Mouse (Mus musculus): ENCODE measurements at regions not wholly inside any gene's neighbourhood (a gene's known extent, or its start where the extent isn't known, plus 50 kb on each side); places are given as distances from the start of the nearest gene placed in this dataset.
"Not testable (repeated sequence)": the region's sequence is repeated elsewhere in the genome, so short reads cannot be mapped to it uniquely, and the experiment has no call there.

DNA sequence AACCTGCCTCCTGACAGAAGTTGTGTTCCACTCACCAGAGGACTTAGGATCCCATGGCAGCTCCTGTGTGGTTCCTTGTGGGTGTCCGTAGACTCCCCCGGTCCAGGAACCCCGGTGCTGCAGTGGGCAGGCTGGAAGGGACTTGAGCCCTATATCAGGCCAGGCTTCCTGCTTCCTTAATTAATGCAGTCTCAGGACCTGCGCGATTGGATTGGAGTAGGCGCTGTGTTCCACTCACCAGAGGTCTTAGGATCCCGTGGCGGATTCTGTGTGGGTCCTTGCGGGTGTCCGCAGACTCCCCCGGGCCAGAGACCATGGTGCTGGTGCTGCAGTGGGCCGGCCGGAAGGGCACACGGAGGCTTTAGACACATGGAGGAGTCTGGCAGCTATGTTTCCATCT is 288.7 kb downstream of the Fut8 start:
- not testable (repeated sequence) for H3K4me1 ChIP-seq (replicated peaks; ENCODE audit: control insufficient read depth, insufficient read depth, low read length); H3K36me3 ChIP-seq (ENCODE audit: control insufficient read depth, insufficient read depth, low read length); DNase-seq; H3K27me3 ChIP-seq (ENCODE audit: control insufficient read depth, insufficient read depth, low read length); H3K4me3 ChIP-seq (ENCODE audit: control insufficient read depth, insufficient read depth, low read length); H3K27ac ChIP-seq (ENCODE audit: control insufficient read depth, insufficient read depth, low read length)
- WGBS: 95% methylated on average over 14 of the region's 14 CpGs

DNA sequence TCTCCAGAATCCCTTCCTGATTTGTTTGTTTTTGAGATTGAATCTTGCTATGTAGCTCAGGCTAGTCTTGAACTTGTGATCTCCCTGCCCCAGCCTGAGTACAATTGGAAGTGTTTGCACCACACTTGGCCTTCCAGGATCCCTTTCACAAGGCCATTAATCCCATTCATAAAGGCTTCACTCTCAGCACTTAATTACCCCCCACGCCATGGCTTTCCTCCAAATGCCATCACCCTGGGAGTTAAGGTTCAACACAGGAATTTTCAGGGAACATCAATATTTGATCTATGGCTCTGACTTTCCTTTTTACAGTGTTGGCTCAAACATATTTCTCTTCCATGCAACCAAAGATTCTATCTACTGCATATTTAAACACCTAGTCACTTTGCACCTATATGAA is 289.6 kb downstream of the Fut8 start:
- no peak overlapping the region for H3K27ac ChIP-seq (ENCODE audit: control insufficient read depth, insufficient read depth, low read length)
- TF ChIP-seq POLR2A (IDR thresholded peaks at IDR 0.05; ENCODE audit: control insufficient read depth, extremely low read depth, insufficient read depth, low read length, poor library complexity): no peak
- TF ChIP-seq CTCF (IDR thresholded peaks at IDR 0.05; ENCODE audit: borderline replicate concordance, control insufficient read depth, extremely low read depth, insufficient read depth, low read length, poor library complexity): no peak
- no peak for DNase-seq
- 100% methylated on average over 1 of the region's 1 CpGs for WGBS
- H3K36me3 ChIP-seq (ENCODE audit: control insufficient read depth, insufficient read depth, low read length): no peaks in the 10 kb centered on the region
- peaks cover 8% of the 10 kb centered on the region for H3K4me1 ChIP-seq (replicated peaks; ENCODE audit: control insufficient read depth, insufficient read depth, low read length)
- H3K4me3 ChIP-seq (ENCODE audit: control insufficient read depth, insufficient read depth, low read length): no peak overlapping the region
- no peaks in the 10 kb centered on the region for H3K27me3 ChIP-seq (ENCODE audit: control insufficient read depth, insufficient read depth, low read length)

DNA sequence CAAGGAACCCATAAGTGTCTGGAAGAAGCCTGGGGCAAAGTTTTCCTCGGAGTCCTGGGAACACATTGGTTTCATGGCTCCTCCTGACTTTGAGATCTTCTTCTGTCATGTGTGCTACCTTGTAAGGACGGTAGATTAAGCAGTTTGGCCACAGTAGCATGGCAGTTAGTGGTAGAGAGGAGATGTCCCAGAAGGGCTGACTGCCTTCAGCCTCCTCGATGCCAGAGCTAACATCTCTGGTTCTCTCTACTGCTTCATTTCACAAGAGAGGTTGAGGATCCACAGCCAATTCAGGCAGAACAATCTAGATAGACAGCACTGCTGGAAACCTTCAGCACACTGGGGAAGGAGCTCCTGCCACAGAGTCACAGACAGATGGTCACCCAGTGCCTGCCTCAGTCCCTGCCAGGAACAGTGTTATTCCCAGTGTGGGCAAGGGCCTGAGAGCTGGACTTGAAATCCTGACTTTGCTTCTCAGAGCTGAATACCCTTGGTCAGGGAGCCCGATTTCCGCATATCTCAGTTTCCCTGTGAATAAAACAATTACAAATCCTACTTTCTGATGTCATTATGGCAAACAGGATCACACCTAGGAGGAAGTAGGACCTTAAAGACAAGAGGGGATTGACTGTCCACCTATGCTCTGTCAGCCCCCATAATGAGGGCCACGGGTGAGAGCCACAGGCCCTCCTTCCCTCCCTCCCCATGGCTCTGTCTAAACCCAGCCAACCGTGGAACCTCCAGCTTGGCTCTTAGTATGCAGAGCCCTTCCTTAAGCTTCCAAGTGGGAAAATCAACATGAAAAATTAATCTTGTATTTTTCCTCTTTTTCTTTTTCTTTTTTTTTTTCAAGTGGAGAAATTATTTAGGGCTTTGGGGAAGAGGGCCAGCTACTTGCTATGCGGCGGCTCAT is 290.3 kb downstream of the Fut8 start:
- TF ChIP-seq CTCF (IDR thresholded peaks at IDR 0.05; ENCODE audit: borderline replicate concordance, control insufficient read depth, extremely low read depth, insufficient read depth, low read length, poor library complexity) (no peak), POLR2A (IDR thresholded peaks at IDR 0.05; ENCODE audit: control insufficient read depth, extremely low read depth, insufficient read depth, low read length, poor library complexity) (no peak)
- 93% methylated on average over 9 of the region's 9 CpGs for WGBS
- peaks cover 13% of the 10 kb centered on the region for H3K4me1 ChIP-seq (replicated peaks; ENCODE audit: control insufficient read depth, insufficient read depth, low read length)
- no peak overlapping the region for H3K27ac ChIP-seq (ENCODE audit: control insufficient read depth, insufficient read depth, low read length)
- no peak for DNase-seq
- H3K4me3 ChIP-seq (ENCODE audit: control insufficient read depth, insufficient read depth, low read length): no peak overlapping the region
- no peaks in the 10 kb centered on the region for H3K27me3 ChIP-seq (ENCODE audit: control insufficient read depth, insufficient read depth, low read length)
- H3K36me3 ChIP-seq (ENCODE audit: control insufficient read depth, insufficient read depth, low read length): no peaks in the 10 kb centered on the region

- 88% methylated on average over 8 of the region's 8 CpGs for WGBS
- TF ChIP-seq CTCF (IDR thresholded peaks at IDR 0.05; ENCODE audit: borderline replicate concordance, control insufficient read depth, extremely low read depth, insufficient read depth, low read length, poor library complexity): no peak
- TF ChIP-seq POLR2A (IDR thresholded peaks at IDR 0.05; ENCODE audit: control insufficient read depth, extremely low read depth, insufficient read depth, low read length, poor library complexity): no peak
- Histone ChIP-seq H3K27me3 (ENCODE audit: control insufficient read depth, insufficient read depth, low read length) (no peaks in the 10 kb centered on the region), H3K4me3 (ENCODE audit: control insufficient read depth, insufficient read depth, low read length) (no peak overlapping the region), H3K4me1 (replicated peaks; ENCODE audit: control insufficient read depth, insufficient read depth, low read length) (peaks cover 19% of the 10 kb centered on the region), H3K36me3 (ENCODE audit: control insufficient read depth, insufficient read depth, low read length) (no peaks in the 10 kb centered on the region), H3K27ac (ENCODE audit: control insufficient read depth, insufficient read depth, low read length) (no peak overlapping the region)
- no peak for DNase-seq
Measured at GRCm38 (mm10) chr12:77528868-77529271, 290.9 kb downstream of the Fut8 start.

DNA sequence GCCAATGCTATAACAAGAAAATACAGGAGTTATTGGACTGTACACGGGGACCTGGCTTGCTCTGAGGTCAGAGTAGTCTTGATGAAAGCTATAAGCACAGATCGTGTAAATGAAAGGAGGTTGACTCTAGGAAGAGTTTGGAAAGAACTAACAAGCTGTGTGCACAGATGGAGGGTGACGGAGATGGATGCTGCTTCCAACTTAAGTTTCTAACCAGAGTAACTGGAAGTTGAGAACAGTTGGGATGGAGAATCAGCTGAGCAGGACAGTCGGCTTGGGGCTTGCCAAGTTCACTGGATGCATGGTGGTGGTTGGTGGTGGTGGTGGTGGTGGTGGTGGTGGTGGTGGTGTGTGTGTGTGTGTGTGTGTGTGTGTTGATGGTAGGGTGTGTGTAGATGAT is 291.5 kb downstream of the Fut8 start:
- DNase-seq: no peak
- peaks cover 24% of the 10 kb centered on the region for H3K4me1 ChIP-seq (replicated peaks; ENCODE audit: control insufficient read depth, insufficient read depth, low read length)
- no peaks in the 10 kb centered on the region for H3K27me3 ChIP-seq (ENCODE audit: control insufficient read depth, insufficient read depth, low read length)
- no peaks in the 10 kb centered on the region for H3K36me3 ChIP-seq (ENCODE audit: control insufficient read depth, insufficient read depth, low read length)
- H3K27ac ChIP-seq (ENCODE audit: control insufficient read depth, insufficient read depth, low read length): no peak overlapping the region
- H3K4me3 ChIP-seq (ENCODE audit: control insufficient read depth, insufficient read depth, low read length): no peak overlapping the region
- no peak for TF ChIP-seq CTCF (IDR thresholded peaks at IDR 0.05; ENCODE audit: borderline replicate concordance, control insufficient read depth, extremely low read depth, insufficient read depth, low read length, poor library complexity)
- no peak for TF ChIP-seq POLR2A (IDR thresholded peaks at IDR 0.05; ENCODE audit: control insufficient read depth, extremely low read depth, insufficient read depth, low read length, poor library complexity)
- WGBS: 90% methylated on average over 4 of the region's 4 CpGs

DNA sequence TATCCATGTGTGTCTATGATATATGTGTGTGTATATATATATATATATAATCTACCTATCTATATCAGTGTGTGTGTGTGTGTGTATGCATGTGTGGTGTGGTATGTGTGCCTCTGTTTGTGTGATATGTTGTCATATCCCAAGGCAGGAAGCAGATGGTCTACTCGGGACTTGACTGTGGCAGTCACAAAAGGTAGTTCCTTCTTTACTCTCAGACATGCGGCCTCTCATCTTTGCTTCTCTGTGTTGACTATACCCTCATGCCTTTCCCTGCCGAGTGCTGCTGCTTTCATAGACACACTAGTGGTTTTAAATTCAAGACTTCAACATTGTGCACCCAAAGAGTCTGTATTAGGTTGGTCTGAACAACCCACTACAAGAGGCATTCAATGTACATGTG is 292.0 kb downstream of the Fut8 start:
- TF ChIP-seq POLR2A (IDR thresholded peaks at IDR 0.05; ENCODE audit: control insufficient read depth, extremely low read depth, insufficient read depth, low read length, poor library complexity) (no peak), CTCF (IDR thresholded peaks at IDR 0.05; ENCODE audit: borderline replicate concordance, control insufficient read depth, extremely low read depth, insufficient read depth, low read length, poor library complexity) (no peak)
- DNase-seq: no peak
- no peaks in the 10 kb centered on the region for H3K36me3 ChIP-seq (ENCODE audit: control insufficient read depth, insufficient read depth, low read length)
- WGBS: 34% methylated on average over 3 of the region's 3 CpGs
- H3K27ac ChIP-seq (ENCODE audit: control insufficient read depth, insufficient read depth, low read length): no peak overlapping the region
- H3K4me3 ChIP-seq (ENCODE audit: control insufficient read depth, insufficient read depth, low read length): no peak overlapping the region
- H3K4me1 ChIP-seq (replicated peaks; ENCODE audit: control insufficient read depth, insufficient read depth, low read length): peaks cover 29% of the 10 kb centered on the region
- H3K27me3 ChIP-seq (ENCODE audit: control insufficient read depth, insufficient read depth, low read length): no peaks in the 10 kb centered on the region

DNA sequence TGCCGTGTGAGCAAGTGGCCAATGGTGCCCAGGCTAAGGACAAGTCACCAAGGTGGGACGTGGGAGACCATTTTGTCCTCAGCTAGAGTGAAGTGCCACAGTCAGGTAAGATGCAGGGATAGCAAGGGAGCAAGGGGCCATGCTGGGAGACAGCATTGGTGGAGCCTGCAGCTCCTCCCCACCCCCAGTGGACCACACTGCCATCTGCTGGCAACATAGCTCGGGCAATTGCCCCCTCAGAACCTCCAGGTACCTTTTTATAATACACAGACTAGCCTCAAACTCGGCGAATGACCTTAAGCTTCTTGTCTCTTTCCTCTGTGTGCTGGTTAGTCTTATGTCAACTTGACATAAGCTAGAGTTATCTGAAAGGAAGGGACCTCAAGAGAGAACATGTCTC is 293.4 kb downstream of the Fut8 start:
- TF ChIP-seq CTCF (IDR thresholded peaks at IDR 0.05; ENCODE audit: borderline replicate concordance, control insufficient read depth, extremely low read depth, insufficient read depth, low read length, poor library complexity) (peak; percentile 65; the same call in 1 of the 2 replicates), POLR2A (IDR thresholded peaks at IDR 0.05; ENCODE audit: control insufficient read depth, extremely low read depth, insufficient read depth, low read length, poor library complexity) (no peak)
- H3K27me3 ChIP-seq (ENCODE audit: control insufficient read depth, insufficient read depth, low read length): no peaks in the 10 kb centered on the region
- H3K27ac ChIP-seq (ENCODE audit: control insufficient read depth, insufficient read depth, low read length): no peak overlapping the region
- H3K4me3 ChIP-seq (ENCODE audit: control insufficient read depth, insufficient read depth, low read length): no peak overlapping the region
- WGBS: 93% methylated on average over 5 of the region's 5 CpGs
- peak; percentile 78 for DNase-seq
- peaks cover 37% of the 10 kb centered on the region for H3K4me1 ChIP-seq (replicated peaks; ENCODE audit: control insufficient read depth, insufficient read depth, low read length)
- H3K36me3 ChIP-seq (ENCODE audit: control insufficient read depth, insufficient read depth, low read length): no peaks in the 10 kb centered on the region
